Mouse (Mus musculus) hindbrain, embryonic 12.5 days (tissue): Measurements from ENCODE around the gene Ankrd13d. TPM values are rescaled to one million over a fixed set of nuclear protein-coding genes. Genes with fewer than 3 reads are reported as not detected.

Experiments used
- ATAC-seq: fragments of 200-750 bp; cut with Nextera tagmentation; 2 replicates; pipeline ENCODE4 v1.8.0; 2017; ENCODE audit warnings: moderate TSS enrichment; ENCODE audit not compliant: low FRiP score
- H3K27ac ChIP-seq: fragments of 300-500 bp; sonication (generic); 2 replicates; pipeline ENCODE4 v1.5.1; 2016; ENCODE audit warnings: mild to moderate bottlenecking
- H3K27me3 ChIP-seq: fragments of 300-500 bp; sonication (generic); 2 replicates; pipeline ENCODE4 v1.6.1; 2016; ENCODE audit warnings: mild to moderate bottlenecking
- H3K36me3 ChIP-seq: fragments of 300-500 bp; sonication (generic); 2 replicates; pipeline ENCODE4 v1.6.1; 2016; ENCODE audit warnings: mild to moderate bottlenecking
- H3K4me1 ChIP-seq: fragments of 300-500 bp; sonication (generic); 2 replicates; pipeline ENCODE4 v1.6.1; 2016
- H3K4me2 ChIP-seq: fragments of 300-500 bp; sonication (generic); replicated peaks from 2 replicates; pipeline ENCODE4 v1.6.1; 2016; ENCODE audit warnings: mild to moderate bottlenecking
- H3K4me3 ChIP-seq: fragments of 300-500 bp; sonication (generic); 2 replicates; pipeline ENCODE4 v1.5.1; 2016; ENCODE audit warnings: mild to moderate bottlenecking
- H3K9ac ChIP-seq: fragments of 300-500 bp; sonication (generic); 2 replicates; pipeline ENCODE4 v1.6.1; 2016; ENCODE audit warnings: mild to moderate bottlenecking, moderate library complexity
- H3K9me3 ChIP-seq: fragments of 300-500 bp; sonication (generic); replicated peaks from 2 replicates; pipeline ENCODE4 v1.6.1; 2016; ENCODE audit warnings: mild to moderate bottlenecking
- WGBS: fragments of 180-500 bp; shearing (Covaris S2); methylation state at CpG from one replicate; pipeline ENCODE4 v1.1.7; 2016; 5-methylcytosine and 5-hydroxymethylcytosine counted together
- polyA plus RNA-seq: library from polyadenylated mRNA; unstranded; fragments of >200 nt; fragmentation: Nextera tagmentation; extraction: Ambion mirVana; gene quantifications from 2 replicates; pipeline ENCODE4 v1.2.1, GENCODE M21; 2016

Gene Ankrd13d
- polyA plus RNA-seq, result 17.5 and 22.1 TPM in 2 replicates

DNA sequence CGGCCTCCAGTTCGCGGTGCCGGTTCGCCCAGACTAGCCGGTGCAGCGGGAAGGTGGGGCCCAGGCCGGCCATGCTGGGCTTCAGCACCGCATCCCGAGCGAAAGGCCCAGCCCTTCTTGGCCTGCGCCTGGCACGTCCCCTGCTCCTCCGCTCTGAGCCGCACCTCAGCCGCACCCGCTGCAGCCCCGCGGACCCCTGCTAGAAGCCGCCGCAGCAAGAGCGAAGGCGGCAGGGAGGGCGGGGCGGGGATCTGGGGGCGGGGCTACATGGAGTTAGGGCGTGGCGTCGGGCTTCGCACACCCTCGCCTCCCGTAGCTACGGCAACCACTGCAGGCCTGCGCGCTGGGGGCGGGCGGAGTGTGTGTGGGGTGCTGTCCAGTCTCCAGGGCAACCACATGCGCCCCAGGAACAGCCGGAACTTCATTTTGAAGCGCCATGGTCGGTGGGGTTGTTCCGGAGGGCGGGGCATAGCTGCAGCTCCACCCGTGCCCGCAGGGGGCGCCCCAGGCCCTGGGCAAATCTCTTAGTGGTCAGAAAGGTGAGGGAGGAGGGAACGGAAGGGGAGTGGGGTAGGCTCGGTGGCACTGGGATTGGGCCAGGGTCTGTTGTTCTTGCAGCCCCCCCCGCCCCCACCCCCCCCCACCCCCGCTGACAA lies at the start of gene Ankrd13d:
Gene Ankrd13d (minus strand): TSS at position 240 of the 656 bp plus-strand sequence.
- peak within 1 kb of the TSS; percentile 74 for H3K9ac ChIP-seq
- ATAC-seq, result peak; percentile 95
- under 1% methylated on average over 47 of the region's 50 CpGs for WGBS
- H3K4me3 ChIP-seq, result peak within 1 kb of the TSS; percentile 60
- peaks cover 6% of the 10 kb centered on the region; the same call in 1 of the 2 replicates for H3K27me3 ChIP-seq
- H3K36me3 ChIP-seq, result peaks cover 36% of the 10 kb centered on the region
- H3K9me3 ChIP-seq, result 0 out of 2 replicates have a peak, but pooled peaks cover 5% of the 10 kb centered on the region
- H3K4me1 ChIP-seq, result peaks cover 16% of the 10 kb centered on the region
- peak within 1 kb of the TSS; percentile 58; the same call in 1 of the 2 replicates for H3K27ac ChIP-seq
- peak within 1 kb of the TSS; percentile 76 for H3K4me2 ChIP-seq

DNA sequence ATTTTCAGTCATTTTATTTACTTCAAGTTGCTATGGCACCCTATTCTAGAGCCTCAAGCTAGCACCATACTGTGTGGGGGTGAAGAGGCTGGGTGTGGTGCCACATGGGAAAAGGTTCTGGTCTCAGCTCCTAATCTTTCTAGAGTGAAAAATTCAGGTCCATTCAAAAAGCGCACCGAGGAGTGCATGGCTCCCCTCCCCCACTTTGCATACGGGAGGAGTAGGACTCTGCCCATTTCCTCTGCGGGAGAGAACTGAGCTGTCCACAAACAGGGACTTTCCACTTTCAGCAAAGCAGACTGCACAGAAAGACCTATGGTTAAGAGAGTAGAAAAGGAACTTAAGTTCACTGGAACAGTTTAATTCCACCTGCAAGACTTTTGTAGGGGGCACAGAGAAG lies 49.7 kb upstream of the Ankrd13d start:
- Histone ChIP-seq H3K27ac (peak overlapping the region; percentile 92), H3K9ac (peak overlapping the region; percentile 77), H3K4me3 (peak overlapping the region; percentile 58), H3K36me3 (peaks cover 34% of the 10 kb centered on the region), H3K27me3 (no peaks in the 10 kb centered on the region), H3K9me3 (no peaks in the 10 kb centered on the region), H3K4me1 (peaks cover 26% of the 10 kb centered on the region), H3K4me2 (peak overlapping the region; percentile 84)
- under 1% methylated on average over 4 of the region's 4 CpGs for WGBS
- no peak for ATAC-seq

- H3K4me2 ChIP-seq, result 0 out of 2 replicates have a peak overlapping the region, but pooled peaks have one; percentile 84
Measured at GRCm38 (mm10) chr19:4331273-4331672, 48.3 kb upstream of the Ankrd13d start.

DNA sequence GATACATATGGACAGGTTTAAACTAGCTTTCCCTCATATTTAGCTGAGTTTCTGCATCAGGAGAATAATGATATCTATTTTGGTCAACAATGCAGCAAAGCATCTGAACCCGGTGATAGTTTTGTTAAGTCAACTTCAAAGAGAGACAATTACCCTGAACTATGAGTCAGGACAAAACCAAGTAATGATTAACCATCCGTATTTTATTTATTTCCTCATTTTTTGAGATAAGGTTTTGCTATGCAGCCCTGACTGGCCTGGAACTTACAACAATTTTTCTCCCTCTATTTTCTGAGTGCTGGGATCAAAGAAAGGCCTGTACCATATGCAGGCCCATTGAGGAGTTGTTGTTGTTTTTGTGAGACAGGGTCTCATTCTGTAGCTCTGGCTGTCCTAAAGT lies 47.7 kb upstream of the Ankrd13d start:
- Histone ChIP-seq H3K27ac (no peak overlapping the region), H3K9ac (no peak overlapping the region), H3K27me3 (no peaks in the 10 kb centered on the region), H3K4me1 (peaks cover 26% of the 10 kb centered on the region), H3K36me3 (peaks cover 50% of the 10 kb centered on the region), H3K9me3 (no peaks in the 10 kb centered on the region), H3K4me2 (no peak overlapping the region), H3K4me3 (no peak overlapping the region)
- ATAC-seq, result no peak
- 91% methylated on average over 2 of the region's 2 CpGs for WGBS

More at GRCm38 (mm10) chr19:4331273-4331672, 48.3 kb upstream of the Ankrd13d start:
- no peak for ATAC-seq
- Histone ChIP-seq H3K27ac (no peak overlapping the region), H3K9ac (no peak overlapping the region), H3K4me3 (no peak overlapping the region), H3K9me3 (no peaks in the 10 kb centered on the region), H3K4me1 (peaks cover 26% of the 10 kb centered on the region), H3K36me3 (peaks cover 44% of the 10 kb centered on the region), H3K27me3 (no peaks in the 10 kb centered on the region)
- 93% methylated on average over 3 of the region's 3 CpGs for WGBS

- Histone ChIP-seq H3K9ac (no peak overlapping the region), H3K9me3 (no peaks in the 10 kb centered on the region), H3K4me3 (no peak overlapping the region), H3K4me1 (peaks cover 18% of the 10 kb centered on the region), H3K4me2 (no peak overlapping the region), H3K27me3 (no peaks in the 10 kb centered on the region), H3K36me3 (peaks cover 67% of the 10 kb centered on the region), H3K27ac (no peak overlapping the region)
- WGBS, result 92% methylated on average over 8 of the region's 8 CpGs
- ATAC-seq, result no peak
Measured at GRCm38 (mm10) chr19:4328737-4329304, 45.9 kb upstream of the Ankrd13d start.

DNA sequence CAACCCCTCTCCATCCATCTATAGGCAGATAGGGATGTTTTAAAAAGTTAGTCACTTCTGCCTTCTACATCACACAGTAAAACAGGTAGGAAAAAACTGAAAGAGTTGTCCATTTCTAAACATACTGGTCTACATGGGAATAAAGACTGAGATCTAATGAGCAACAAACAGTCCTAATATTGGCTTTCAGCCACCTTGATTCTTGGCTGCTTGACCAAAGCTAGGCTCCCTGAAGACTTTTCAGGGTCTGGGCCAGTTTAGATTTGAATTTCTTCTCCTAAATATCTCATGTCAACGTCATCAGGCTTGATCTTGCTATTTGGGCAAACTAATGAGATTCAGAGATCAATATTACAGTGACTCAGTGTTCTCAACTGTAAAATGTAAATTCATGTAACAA lies 43.9 kb upstream of the Ankrd13d start:
- no peak overlapping the region for H3K27ac ChIP-seq
- 91% methylated on average over 1 of the region's 1 CpGs for WGBS

GRCm38 (mm10) chr19:4326106-4326505 lies 43.2 kb upstream of the Ankrd13d start:
- no peak for ATAC-seq
- H3K9me3 ChIP-seq, result no peaks in the 10 kb centered on the region
- WGBS, result 90% methylated on average over 3 of the region's 3 CpGs
- H3K27ac ChIP-seq, result no peak overlapping the region
- no peaks in the 10 kb centered on the region for H3K4me1 ChIP-seq
- no peaks in the 10 kb centered on the region for H3K27me3 ChIP-seq
- H3K4me3 ChIP-seq, result no peak overlapping the region
- no peak overlapping the region for H3K4me2 ChIP-seq
- H3K36me3 ChIP-seq, result peaks cover 89% of the 10 kb centered on the region
- H3K9ac ChIP-seq, result no peak overlapping the region

More for the DNA sequence above, 43.9 kb upstream of the Ankrd13d start:
- Histone ChIP-seq H3K9ac (no peak overlapping the region), H3K4me1 (peaks cover 4% of the 10 kb centered on the region), H3K9me3 (no peaks in the 10 kb centered on the region), H3K4me3 (no peak overlapping the region), H3K27me3 (no peaks in the 10 kb centered on the region), H3K36me3 (peaks cover 84% of the 10 kb centered on the region), H3K4me2 (no peak overlapping the region)
- no peak for ATAC-seq

DNA sequence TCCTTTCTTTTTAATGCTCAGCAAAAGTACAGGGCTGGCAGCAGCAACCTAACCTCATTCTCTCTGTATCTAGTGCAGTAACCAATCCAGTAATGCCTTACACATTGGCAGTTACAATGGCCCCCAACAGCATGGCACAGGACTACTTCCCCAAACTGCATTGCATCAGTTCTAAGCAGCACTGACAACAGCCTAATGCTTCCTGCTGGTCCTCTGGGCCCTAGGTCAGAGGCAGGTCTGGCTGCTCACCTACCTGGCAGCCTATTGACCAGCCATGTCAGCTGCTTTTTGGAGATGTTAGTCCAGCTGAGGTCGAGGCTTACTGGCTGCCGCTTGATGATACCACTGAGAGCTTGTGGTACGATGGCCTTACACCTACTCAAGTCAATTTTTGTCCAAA lies 39.2 kb upstream of the Ankrd13d start:
- Histone ChIP-seq H3K4me1 (no peaks in the 10 kb centered on the region), H3K27me3 (no peaks in the 10 kb centered on the region), H3K27ac (no peak overlapping the region), H3K4me2 (no peak overlapping the region), H3K4me3 (no peak overlapping the region), H3K9me3 (no peaks in the 10 kb centered on the region), H3K9ac (no peak overlapping the region), H3K36me3 (peaks cover 92% of the 10 kb centered on the region)
- no peak for ATAC-seq
- 92% methylated on average over 3 of the region's 3 CpGs for WGBS

GRCm38 (mm10) chr19:4321622-4322021 lies 38.7 kb upstream of the Ankrd13d start:
- H3K36me3 ChIP-seq, result peaks cover 92% of the 10 kb centered on the region
- H3K27me3 ChIP-seq, result no peaks in the 10 kb centered on the region
- H3K27ac ChIP-seq, result no peak overlapping the region
- no peak for ATAC-seq
- H3K4me3 ChIP-seq, result no peak overlapping the region
- H3K4me2 ChIP-seq, result no peak overlapping the region
- 100% methylated on average over 1 of the region's 1 CpGs for WGBS
- H3K9ac ChIP-seq, result no peak overlapping the region
- no peaks in the 10 kb centered on the region for H3K9me3 ChIP-seq
- no peaks in the 10 kb centered on the region for H3K4me1 ChIP-seq

DNA sequence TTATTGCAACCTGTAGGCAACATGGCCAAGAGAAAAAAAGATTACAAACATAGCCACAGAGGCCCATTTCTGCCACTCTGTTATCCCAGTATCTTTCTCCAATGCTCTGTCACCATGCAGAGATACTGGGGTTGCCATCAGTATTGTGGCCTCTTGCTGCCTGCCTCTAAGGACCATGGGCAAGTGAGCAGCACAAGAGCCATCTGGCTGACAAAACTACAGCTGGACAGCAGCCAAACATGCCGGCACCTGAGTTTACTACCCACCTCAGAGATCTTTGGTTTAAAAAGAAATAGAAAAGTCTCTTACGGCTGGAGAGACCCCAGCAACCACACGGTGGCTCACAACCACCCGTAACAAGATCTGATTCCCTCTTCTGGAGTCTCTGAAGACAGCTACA lies 36.3 kb upstream of the Ankrd13d start:
- 88% methylated on average over 4 of the region's 4 CpGs for WGBS
- Histone ChIP-seq H3K4me1 (no peaks in the 10 kb centered on the region), H3K27ac (no peak overlapping the region), H3K27me3 (no peaks in the 10 kb centered on the region), H3K4me3 (no peak overlapping the region), H3K9me3 (no peaks in the 10 kb centered on the region), H3K9ac (no peak overlapping the region), H3K36me3 (peaks cover 81% of the 10 kb centered on the region), H3K4me2 (no peak overlapping the region)
- ATAC-seq, result no peak

DNA sequence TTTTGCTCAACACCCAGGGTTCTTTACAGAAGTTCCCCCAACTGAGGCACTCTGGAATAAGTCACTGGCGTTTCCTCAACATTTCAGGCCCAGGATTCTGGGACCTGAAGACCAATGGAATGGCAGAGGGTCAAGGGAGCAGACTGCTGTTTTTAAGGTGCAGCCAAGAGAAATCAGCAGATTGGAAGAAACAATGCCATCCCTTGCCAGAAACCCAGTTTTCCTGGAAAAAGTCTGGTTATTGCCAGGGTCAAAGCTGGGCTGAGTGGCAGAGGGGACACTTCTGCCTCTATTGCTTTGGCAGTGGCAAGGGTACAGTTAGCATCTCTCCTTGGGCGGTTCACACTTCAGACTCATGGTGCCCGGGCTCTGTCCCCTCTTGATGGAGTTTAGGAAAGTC lies 34.2 kb upstream of the Ankrd13d start:
- Histone ChIP-seq H3K4me2 (no peak overlapping the region), H3K9ac (no peak overlapping the region), H3K27ac (no peak overlapping the region), H3K36me3 (peaks cover 71% of the 10 kb centered on the region), H3K4me3 (no peak overlapping the region), H3K9me3 (no peaks in the 10 kb centered on the region), H3K27me3 (no peaks in the 10 kb centered on the region), H3K4me1 (no peaks in the 10 kb centered on the region)
- no peak for ATAC-seq
- WGBS, result 92% methylated on average over 3 of the region's 3 CpGs

GRCm38 (mm10) chr19:4315223-4315944 lies 32.4 kb upstream of the Ankrd13d start:
- 83% methylated on average over 6 of the region's 6 CpGs for WGBS
- ATAC-seq, result no peak
- H3K36me3 ChIP-seq, result peaks cover 56% of the 10 kb centered on the region
- H3K4me1 ChIP-seq, result no peaks in the 10 kb centered on the region
- H3K9me3 ChIP-seq, result no peaks in the 10 kb centered on the region
- H3K27ac ChIP-seq, result no peak overlapping the region
- H3K4me2 ChIP-seq, result no peak overlapping the region
- H3K9ac ChIP-seq, result no peak overlapping the region
- no peak overlapping the region for H3K4me3 ChIP-seq
- no peaks in the 10 kb centered on the region for H3K27me3 ChIP-seq
